Mouse (Mus musculus) layer of hippocampus, adult 8-10 months (tissue): ENCODE results near the gene Angpt4. TPM values are rescaled to one million over a fixed set of nuclear protein-coding genes. Genes with fewer than 3 reads are reported as not detected.
A peak's percentile ranks its signal among the peaks of the same experiment; 100 is the strongest.

Experiments
- DNase-seq, 2 experiments: peaks; one replicate each; pipeline ENCODE4 v3.0.0; 2022; ENCODE audit warnings: low spot score in 2 of 2
- total RNA-seq, 4 experiments: library from RNA; stranded (reverse); gene quantifications; 2 replicates each; pipeline ENCODE4 v1.2.4; 2022

Gene Angpt4
- under 1 TPM in 1 of 4 experiments, not detected in 3; 0.14 TPM for total RNA-seq

GRCm38 (mm10) chr2:151910919-151911500, at the start of gene Angpt4:
Gene Angpt4, plus strand, starts transcription at chr2:151911210.
- no peak for DNase-seq

- DNase-seq, result no peak
Measured at GRCm38 (mm10) chr2:151862257-151862810, 48.7 kb upstream of the Angpt4 start.

DNA sequence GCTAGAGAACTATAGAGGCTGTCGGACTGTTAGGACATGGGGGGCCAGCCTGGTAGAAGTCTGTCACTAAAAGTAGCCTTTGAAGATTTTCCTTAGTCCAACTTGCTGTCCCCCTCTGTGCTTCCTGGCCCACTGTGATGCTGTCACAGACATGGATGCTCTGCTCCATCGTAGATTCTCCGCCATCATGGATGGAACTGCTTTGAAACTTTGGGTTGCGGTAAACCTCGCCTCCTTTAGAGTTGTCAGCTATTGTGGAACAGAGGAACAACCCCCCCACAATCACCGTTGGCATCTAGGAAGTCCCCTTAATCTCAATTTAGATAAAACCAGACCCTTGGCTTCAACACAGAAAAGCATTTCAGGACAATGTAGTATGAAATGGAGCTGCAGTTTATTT, 46.1 kb upstream of the Angpt4 start:
- DNase-seq, result no peak

DNA sequence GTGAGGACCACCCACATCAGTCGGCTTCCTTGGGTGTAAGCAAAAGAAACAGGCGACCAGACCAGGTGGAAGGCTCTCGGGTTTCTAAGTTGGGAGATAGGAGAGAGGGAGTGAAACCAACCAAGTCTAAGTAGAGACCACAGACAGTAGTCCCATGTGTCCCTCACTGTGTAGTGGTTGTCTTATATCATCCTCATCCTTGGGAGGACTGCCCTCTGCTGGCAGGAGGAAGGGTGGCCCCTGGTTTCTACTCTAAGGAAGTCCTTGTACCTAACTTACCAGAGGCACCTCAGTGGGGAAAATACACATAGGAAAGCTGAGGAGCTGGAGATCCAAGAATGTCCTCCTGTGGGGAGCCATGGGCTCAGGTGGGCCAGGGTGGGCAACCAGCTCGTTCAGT, 44.5 kb upstream of the Angpt4 start:
- peak; percentile 45 to 78 for DNase-seq

- no peak for DNase-seq
Measured at GRCm38 (mm10) chr2:151868196-151868595, 42.8 kb upstream of the Angpt4 start.

- DNase-seq, result no peak
Measured at GRCm38 (mm10) chr2:151874551-151874950, 36.5 kb upstream of the Angpt4 start.

- peak in 1 of 2 experiments; percentile 50 for DNase-seq
Measured at GRCm38 (mm10) chr2:151876012-151876485, 35.0 kb upstream of the Angpt4 start.

DNA sequence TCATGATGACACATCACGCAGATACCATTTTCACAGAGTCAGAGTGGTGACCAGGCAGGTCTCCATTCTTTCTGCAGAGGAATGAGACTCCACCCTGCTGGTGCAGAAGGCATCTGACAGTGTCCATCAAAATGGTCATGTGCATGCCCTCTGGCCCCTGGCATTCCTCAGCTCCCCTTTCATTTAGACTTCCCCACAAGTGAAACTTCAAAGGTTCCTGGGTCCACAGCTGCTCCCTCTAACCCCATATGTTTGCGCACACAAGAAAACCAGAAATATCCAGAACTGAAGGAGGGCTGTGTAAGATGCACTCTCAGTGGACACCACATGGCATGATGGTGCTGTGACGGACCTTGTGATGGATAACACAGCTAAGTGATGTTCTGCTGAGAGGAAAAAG, 32.4 kb upstream of the Angpt4 start:
- DNase-seq, result no peak

- DNase-seq, result no peak
Measured at GRCm38 (mm10) chr2:151879760-151880159, 31.2 kb upstream of the Angpt4 start.

GRCm38 (mm10) chr2:151891031-151891430, 20.0 kb upstream of the Angpt4 start:
- DNase-seq, result peak; percentile 22 to 47

- DNase-seq, result no peak
Measured at GRCm38 (mm10) chr2:151893122-151893774, 17.8 kb upstream of the Angpt4 start.

DNA sequence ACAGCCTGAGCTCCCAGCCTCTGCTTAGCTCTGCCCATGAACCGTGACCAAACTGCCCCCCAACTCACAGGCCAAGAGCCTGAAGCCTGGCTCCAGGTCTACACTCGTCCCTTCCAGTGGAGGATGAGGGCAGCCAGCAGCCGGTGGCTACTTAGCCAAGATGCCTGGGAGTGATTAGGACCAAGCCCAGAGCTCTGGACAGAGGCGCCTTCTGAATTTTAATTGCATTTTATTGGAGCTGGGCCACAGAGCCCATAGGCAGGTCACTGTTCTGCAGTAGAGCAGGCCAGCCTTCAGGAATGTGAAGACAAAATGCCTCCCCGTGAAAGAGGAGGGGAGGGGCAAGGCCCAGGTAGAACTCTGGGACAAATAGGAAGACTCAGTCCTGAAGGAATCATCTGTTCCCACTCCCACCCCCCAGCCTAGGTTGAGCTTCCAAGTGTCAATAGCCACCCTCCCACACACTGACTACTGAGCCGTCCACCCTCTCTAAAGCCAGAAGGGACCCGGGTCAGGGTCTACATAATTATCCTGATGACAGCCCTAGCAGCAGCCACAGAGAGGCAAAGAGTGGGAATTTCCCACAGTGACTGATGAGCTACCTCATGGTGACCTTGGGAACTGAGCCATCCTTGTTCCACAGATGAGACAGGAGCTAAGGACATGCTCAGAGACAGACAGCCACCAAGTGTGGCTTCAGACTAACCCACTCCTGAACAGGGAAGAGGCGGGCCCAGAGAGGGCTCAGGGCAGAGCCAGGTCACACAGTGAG, 16.6 kb upstream of the Angpt4 start:
- DNase-seq, result peak; percentile 18 to 39

DNA sequence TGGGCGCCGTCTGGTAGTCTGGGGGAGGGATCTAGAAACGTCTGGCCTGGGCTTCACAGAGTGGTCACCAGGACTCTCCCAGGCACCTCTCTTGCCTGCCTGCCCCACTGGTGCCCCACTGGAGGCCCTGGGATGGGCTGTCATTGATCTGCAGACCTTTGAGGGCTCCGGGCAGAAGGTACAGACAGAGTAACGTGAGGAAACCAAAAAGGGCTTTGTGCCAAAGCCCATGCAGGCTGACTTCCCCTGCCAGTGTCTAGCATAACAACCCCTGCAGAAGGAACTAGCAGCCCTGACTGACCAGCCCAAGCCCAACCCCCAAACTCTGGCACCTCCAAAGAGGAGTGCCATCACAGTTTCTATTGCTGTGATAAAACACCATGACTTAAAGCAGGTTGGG, 15.1 kb upstream of the Angpt4 start:
- DNase-seq, result no peak

DNA sequence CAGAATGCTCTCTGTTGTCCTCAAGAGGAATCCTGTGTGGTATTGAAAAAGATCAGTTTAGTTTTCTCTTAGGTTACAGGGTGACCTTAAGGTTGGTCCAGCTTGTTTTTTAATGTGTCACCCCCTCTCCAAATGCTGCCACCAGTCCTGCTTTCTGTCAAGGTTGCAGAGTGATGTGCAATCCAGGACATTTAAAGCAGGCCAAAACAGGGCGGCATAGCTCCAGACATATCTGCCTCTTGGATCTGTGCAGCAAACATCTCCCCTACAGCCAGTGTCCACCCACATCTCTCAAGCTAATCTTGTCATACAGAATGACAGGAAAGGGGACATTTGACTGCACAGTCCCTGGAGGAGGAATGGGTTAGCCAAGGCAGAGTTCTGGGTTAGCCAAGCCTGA, 12.9 kb upstream of the Angpt4 start:
- no peak for DNase-seq

DNA sequence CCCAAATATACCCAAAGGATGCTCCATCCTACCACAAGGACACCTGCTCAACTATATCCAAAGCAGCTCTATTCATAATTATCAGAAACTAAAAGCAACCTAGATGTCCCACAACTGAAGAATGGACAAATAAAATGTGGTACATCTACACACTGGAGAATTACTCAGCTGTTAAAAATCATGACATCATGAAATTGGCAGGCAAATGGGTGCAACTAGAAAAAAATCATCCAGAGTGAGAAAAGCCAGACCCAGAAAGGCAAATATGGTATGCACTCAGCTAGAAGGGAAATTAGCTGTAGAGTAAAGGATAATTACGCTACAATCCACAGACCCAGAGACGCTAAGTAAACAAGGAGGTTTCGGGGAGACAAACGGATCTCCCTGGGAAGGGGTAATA, 10.2 kb upstream of the Angpt4 start:
- DNase-seq, result no peak

GRCm38 (mm10) chr2:151903267-151903666, 7.7 kb upstream of the Angpt4 start:
- no peak for DNase-seq

- no peak for DNase-seq
Measured at GRCm38 (mm10) chr2:151903933-151904332, 7.1 kb upstream of the Angpt4 start.

DNA sequence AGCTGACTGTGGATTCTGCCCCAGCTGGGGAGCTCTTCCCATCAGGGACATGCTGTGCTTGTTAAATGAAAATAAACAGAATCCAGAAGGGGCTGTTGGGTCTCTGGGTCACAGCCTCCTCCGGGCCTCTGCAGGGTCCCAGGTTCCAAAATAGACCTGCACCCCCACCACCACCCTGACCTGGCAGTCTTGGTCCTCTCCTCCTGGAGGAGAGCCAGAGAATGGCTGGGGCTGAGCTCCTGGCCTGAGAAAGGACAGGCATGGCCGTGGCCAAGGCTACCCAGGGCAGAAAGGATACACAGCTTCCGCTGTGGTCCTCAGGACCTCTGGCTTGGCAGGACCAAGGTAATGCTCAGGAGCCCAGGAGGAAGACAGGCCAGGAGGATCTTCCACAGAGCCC, 6.4 kb upstream of the Angpt4 start:
- no peak for DNase-seq

- no peak for DNase-seq
Measured at GRCm38 (mm10) chr2:151907020-151907419, 4.0 kb upstream of the Angpt4 start.

DNA sequence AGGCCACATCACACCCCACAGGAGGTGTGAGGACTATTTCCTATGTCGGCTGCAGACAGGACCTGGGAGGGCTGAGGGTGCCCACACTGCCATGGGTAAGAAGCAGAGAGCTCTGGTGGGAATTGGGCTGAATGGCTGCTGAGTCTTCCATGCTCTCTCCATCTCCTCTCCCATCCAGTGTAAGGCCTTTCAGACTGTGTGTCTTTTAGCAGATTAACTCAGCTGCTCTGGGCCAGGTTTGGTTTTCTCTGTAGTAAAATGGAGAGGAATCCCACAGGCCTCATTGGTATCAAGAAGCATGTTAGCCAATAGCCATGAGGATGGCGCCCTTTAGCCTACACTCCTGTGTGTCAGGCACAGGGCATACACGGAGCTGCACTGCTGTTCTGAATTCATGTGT, 1.6 kb upstream of the Angpt4 start:
- no peak for DNase-seq

DNA sequence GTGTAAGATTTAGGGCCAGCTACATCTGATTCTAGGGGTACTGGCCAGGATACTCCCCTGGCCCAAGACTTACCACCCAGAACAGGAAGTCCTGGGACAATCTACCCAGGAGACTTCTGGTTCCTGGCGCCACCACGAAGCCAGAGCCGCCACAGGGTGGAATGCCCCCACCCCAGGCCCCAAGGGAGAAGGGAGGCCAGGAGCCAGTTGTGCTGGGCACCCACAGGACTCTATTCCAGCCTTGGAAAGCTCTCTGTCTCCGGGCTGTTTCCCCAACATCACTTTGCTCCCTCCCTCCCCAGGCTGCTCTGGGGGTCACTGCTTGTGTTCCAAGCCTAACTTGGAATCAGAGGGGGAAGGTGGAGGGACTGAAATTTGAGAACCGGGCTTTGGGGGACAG, 512 bp upstream of the Angpt4 start:
- DNase-seq, result no peak

DNA sequence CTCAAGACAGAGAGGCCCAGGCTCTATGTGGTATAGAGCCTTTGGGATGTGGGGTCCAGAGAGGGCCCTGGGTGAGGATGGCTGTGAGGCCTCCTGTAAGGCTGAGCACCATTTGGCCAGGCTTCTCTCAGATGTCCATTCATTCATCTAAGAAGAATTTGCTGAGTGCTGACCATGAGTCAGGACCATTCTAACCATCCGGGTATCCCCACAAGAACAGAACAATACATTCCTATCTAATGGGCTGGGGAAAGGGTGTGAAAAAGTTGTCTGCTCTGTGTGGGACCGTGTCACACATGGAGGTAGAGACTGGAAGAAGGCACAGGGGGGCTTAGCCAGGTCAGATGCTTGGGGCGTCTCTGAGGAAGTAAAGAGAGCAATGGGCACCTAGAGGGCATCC, 741 bp downstream of the Angpt4 start:
- DNase-seq, result no peak
